Mouse (Mus musculus) ES-E14 (cell line): Measurements from ENCODE around the gene Dcps. TPM values are rescaled to one million over a fixed set of nuclear protein-coding genes. Genes with fewer than 3 reads are reported as not detected.

Source experiments
- DNase-seq: peaks from one replicate; pipeline ENCODE4 v3.0.0-alpha.2; 2013; ENCODE audit warnings: low read depth, low spot score
- H3K27ac ChIP-seq: 2 replicates; pipeline ENCODE4 v1.5.1; 2012; ENCODE audit warnings: low read depth, mild to moderate bottlenecking, low read length, moderate library complexity, mixed read lengths; ENCODE audit not compliant: poor library complexity, insufficient read depth, severe bottlenecking
- H3K36me3 ChIP-seq: 2 replicates; pipeline ENCODE4 v1.6.1; 2012; ENCODE audit warnings: mild to moderate bottlenecking, low read length, moderate library complexity, mixed read lengths; ENCODE audit not compliant: control insufficient read depth, poor library complexity, insufficient read depth, severe bottlenecking
- H3K4me1 ChIP-seq, 2 experiments: fragments of 150-350 bp in 1 of 2; sonication (generic) in 1 of 2; 2 replicates each; pipeline ENCODE4 v1.6.1; 2012; ENCODE audit warnings: low read length in 2 of 2, mild to moderate bottlenecking in 1 of 2, mixed read lengths in 1 of 2; ENCODE audit not compliant: control insufficient read depth in 2 of 2, insufficient read depth in 2 of 2, poor library complexity in 1 of 2
- H3K4me3 ChIP-seq, 2 experiments: fragments of 150-350 bp in 1 of 2; sonication (generic) in 1 of 2; 2 replicates each; pipeline ENCODE4 v1.5.1; 2012; ENCODE audit warnings: low read length in 2 of 2, low read depth in 1 of 2, mild to moderate bottlenecking in 1 of 2, mixed read lengths in 1 of 2; ENCODE audit not compliant: insufficient read depth in 1 of 2, poor library complexity in 1 of 2, severe bottlenecking in 1 of 2
- H3K9ac ChIP-seq: 2 replicates; pipeline ENCODE4 v1.6.1; 2012; ENCODE audit warnings: low read depth, mild to moderate bottlenecking, low read length, mixed read lengths; ENCODE audit not compliant: poor library complexity, insufficient read depth, severe bottlenecking
- H3K9me3 ChIP-seq: fragments of 150-350 bp; sonication (generic); 2 replicates; pipeline ENCODE4 v1.6.1; 2012; ENCODE audit warnings: low read depth, mild to moderate bottlenecking, low read length; ENCODE audit not compliant: control insufficient read depth, insufficient read depth
- CHD2 ChIP-seq: IDR thresholded peaks from 2 replicates; pipeline ENCODE4 v1.6.1; 2014; ENCODE audit warnings: mild to moderate bottlenecking, low read depth, low read length, inconsistent platforms
- HCFC1 ChIP-seq: IDR thresholded peaks from 2 replicates; pipeline ENCODE4 v1.6.1; 2012; ENCODE audit warnings: low read length, inconsistent platforms, borderline replicate concordance; ENCODE audit not compliant: insufficient read depth
- MAFK ChIP-seq: IDR thresholded peaks from 2 replicates; pipeline ENCODE4 v1.6.1; 2014; ENCODE audit warnings: mild to moderate bottlenecking, low read depth, low read length, inconsistent platforms; ENCODE audit not compliant: insufficient read depth
- ZC3H11A ChIP-seq: IDR thresholded peaks from 2 replicates; pipeline ENCODE4 v1.6.1; 2012; ENCODE audit warnings: low read depth, mild to moderate bottlenecking, inconsistent platforms, low read length, borderline replicate concordance
- ZNF384 ChIP-seq: IDR thresholded peaks from 2 replicates; pipeline ENCODE4 v1.6.1; 2012; ENCODE audit warnings: low read depth, low read length, inconsistent platforms
- in situ Hi-C, 2 experiments: fragments of 600-800 bp; cut with MboI; formaldehyde crosslinking; loops; one replicate each; pipeline ENCODE4 v1.15.1; 2025; ENCODE audit warnings: low sequenced_read_pairs in 2 of 2, inconsistent platforms in 1 of 2; ENCODE audit not compliant: unreplicated experiment in 2 of 2
- total RNA-seq: library from RNA; depleted of rRNA; stranded (reverse); fragments of 300-350 nt; gene quantifications from 2 replicates; pipeline ENCODE4 v1.2.3, GENCODE M21; 2012

The Dcps gene
- total RNA-seq, 1 experiment = 42.9 TPM

GRCm38 (mm10) chr9:35145829-35146228, 30.0 kb downstream of the Dcps start:
- Histone ChIP-seq H3K4me3 (no peak overlapping the region), H3K4me1 (0 out of 4 replicates have a peak, but pooled peaks cover 0 to 2% of the 10 kb centered on the region in 2 experiments), H3K9me3 (no peaks in the 10 kb centered on the region), H3K27ac (no peak overlapping the region), H3K9ac (no peak overlapping the region), H3K36me3 (no peaks in the 10 kb centered on the region; the same call in 1 of the 2 replicates)
- in situ Hi-C loops = no loop called here
- TF ChIP-seq HCFC1 (no peak), MAFK (no peak), CHD2 (no peak), ZNF384 (no peak), ZC3H11A (no peak)
- DNase-seq = no peak

GRCm38 (mm10) chr9:35145118-35145517, 30.7 kb downstream of the Dcps start:
- Histone ChIP-seq H3K4me3 (no peak overlapping the region), H3K27ac (no peak overlapping the region), H3K9ac (no peak overlapping the region), H3K36me3 (no peaks in the 10 kb centered on the region; the same call in 1 of the 2 replicates), H3K9me3 (no peaks in the 10 kb centered on the region), H3K4me1 (0 out of 4 replicates have a peak, but pooled peaks cover 0 to 2% of the 10 kb centered on the region in 2 experiments)
- TF ChIP-seq HCFC1 = no peak
- no peak for TF ChIP-seq ZNF384
- no peak for TF ChIP-seq CHD2
- TF ChIP-seq ZC3H11A = no peak
- no peak for TF ChIP-seq MAFK
- no peak for DNase-seq
- in situ Hi-C loops = no loop called here

- TF ChIP-seq MAFK = no peak
- no peak for TF ChIP-seq ZNF384
- TF ChIP-seq ZC3H11A = no peak
- no peak for TF ChIP-seq HCFC1
- TF ChIP-seq CHD2 = no peak
- Histone ChIP-seq H3K4me1 (peaks cover 0 to 4% of the 10 kb centered on the region in 2 experiments; a peak in 2 of 4 replicates), H3K36me3 (no peaks in the 10 kb centered on the region; the same call in 1 of the 2 replicates), H3K4me3 (no peak overlapping the region), H3K27ac (no peak overlapping the region), H3K9me3 (no peaks in the 10 kb centered on the region), H3K9ac (no peak overlapping the region)
- in situ Hi-C loops = no loop called here
- no peak for DNase-seq
Observed at GRCm38 (mm10) chr9:35142221-35142620, 33.6 kb downstream of the Dcps start.

- Histone ChIP-seq H3K36me3 (peaks cover 4% of the 10 kb centered on the region; the same call in 1 of the 2 replicates), H3K27ac (no peak overlapping the region), H3K4me3 (no peak overlapping the region), H3K4me1 (peaks cover 0 to 4% of the 10 kb centered on the region in 2 experiments; a peak in 3 of 4 replicates), H3K9me3 (no peaks in the 10 kb centered on the region), H3K9ac (no peak overlapping the region)
- no peak for DNase-seq
- in situ Hi-C loops = no loop called here
- no peak for TF ChIP-seq CHD2
- TF ChIP-seq ZC3H11A = no peak
- TF ChIP-seq MAFK = no peak
- no peak for TF ChIP-seq ZNF384
- TF ChIP-seq HCFC1 = no peak
Observed at GRCm38 (mm10) chr9:35139231-35139744, 36.6 kb downstream of the Dcps start.

GRCm38 (mm10) chr9:35138029-35138428, 37.8 kb downstream of the Dcps start:
- Histone ChIP-seq H3K36me3 (peaks cover 4% of the 10 kb centered on the region; the same call in 1 of the 2 replicates), H3K9me3 (no peaks in the 10 kb centered on the region), H3K9ac (no peak overlapping the region), H3K27ac (no peak overlapping the region), H3K4me1 (peaks cover 0 to 4% of the 10 kb centered on the region in 2 experiments; a peak in 3 of 4 replicates), H3K4me3 (no peak overlapping the region)
- DNase-seq = no peak
- in situ Hi-C loops = no loop called here
- TF ChIP-seq MAFK (no peak), HCFC1 (no peak), ZC3H11A (no peak), CHD2 (no peak), ZNF384 (no peak)
